Mouse (Mus musculus): ENCODE measurements at regions not wholly inside any gene's neighbourhood (a gene's known extent, or its start where the extent isn't known, plus 50 kb on each side); places are given as distances from the start of the nearest gene placed in this dataset.

- DNase-seq (ENCODE audit: low spot score) = no peak
Observed at GRCm38 (mm10) chr16:80196302-80196701, 1004.2 kb upstream of the Ncam2 start.

- DNase-seq (ENCODE audit: low spot score) = no peak
Observed at GRCm38 (mm10) chr16:80202811-80203210, 997.7 kb upstream of the Ncam2 start.

- DNase-seq (ENCODE audit: low spot score) = no peak
Observed at GRCm38 (mm10) chr16:80212769-80213168, 987.7 kb upstream of the Ncam2 start.

GRCm38 (mm10) chr16:80255441-80255840 is 945.1 kb upstream of the Ncam2 start:
- no peak for DNase-seq (ENCODE audit: low spot score)

- no peak for DNase-seq (ENCODE audit: low spot score)
Observed at GRCm38 (mm10) chr16:80266151-80266617, 934.3 kb upstream of the Ncam2 start.

- peak; percentile 10 for DNase-seq (ENCODE audit: low spot score)
Observed at GRCm38 (mm10) chr16:80272291-80273123, 928.0 kb upstream of the Ncam2 start.

Data from embryo, embryonic 10 days (tissue).